Mouse (Mus musculus): ENCODE data around the gene Celf2. TPM values are rescaled to one million over a fixed set of nuclear protein-coding genes. Genes with fewer than 3 reads are reported as not detected.
"Not testable (repeated sequence)": the region's sequence is repeated elsewhere in the genome, so short reads cannot be mapped to it uniquely, and the experiment has no call there.

Gene Celf2
- polyA plus RNA-seq (2014; fragmentation: Nextera tagmentation; extraction: Ambion mirVana) = 59.8 and 65.3 TPM in 2 replicates

DNA sequence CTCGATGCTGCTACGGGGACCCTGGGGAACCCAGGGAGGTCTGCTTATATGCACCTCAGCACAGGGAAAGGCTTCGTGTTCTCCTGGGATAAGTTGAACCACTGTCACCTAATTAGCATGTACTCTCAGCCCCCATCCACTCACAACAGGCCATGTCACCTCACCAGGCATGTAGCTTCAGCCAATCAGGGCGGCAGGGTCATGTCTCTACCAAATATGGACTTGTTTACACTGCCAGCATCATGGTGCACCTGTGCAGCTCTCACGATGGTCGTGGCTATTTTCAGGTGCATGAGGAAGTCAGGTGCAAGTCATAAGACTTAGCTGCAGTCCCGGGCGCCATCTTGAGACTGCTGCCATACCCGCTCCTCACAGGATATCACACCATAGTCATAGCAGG, at the start of gene Celf2:
Gene Celf2, minus strand, starts transcription at position 101 of the 400 bp plus-strand sequence.
- H3K9ac ChIP-seq (replicated peaks; ENCODE audit: low read depth, low read length); H3K27ac ChIP-seq (ENCODE audit: low read length); H3K4me3 ChIP-seq (ENCODE audit: low read depth, low read length); H3K36me3 ChIP-seq (ENCODE audit: control insufficient read depth, insufficient read depth, low read length); H3K4me2 ChIP-seq (replicated peaks; ENCODE audit: low read depth, low read length); ATAC-seq (ENCODE audit: insufficient number of reproducible peaks, insufficient read depth, low FRiP score, low read depth); H3K4me1 ChIP-seq (ENCODE audit: control insufficient read depth, insufficient read depth, low read length); H3K27me3 ChIP-seq (ENCODE audit: control insufficient read depth, insufficient read depth, low read length); H3K9me3 ChIP-seq (ENCODE audit: control insufficient read depth, low read depth, low read length): not testable (repeated sequence)
- 92% methylated on average over 9 of the region's 9 CpGs for WGBS

DNA sequence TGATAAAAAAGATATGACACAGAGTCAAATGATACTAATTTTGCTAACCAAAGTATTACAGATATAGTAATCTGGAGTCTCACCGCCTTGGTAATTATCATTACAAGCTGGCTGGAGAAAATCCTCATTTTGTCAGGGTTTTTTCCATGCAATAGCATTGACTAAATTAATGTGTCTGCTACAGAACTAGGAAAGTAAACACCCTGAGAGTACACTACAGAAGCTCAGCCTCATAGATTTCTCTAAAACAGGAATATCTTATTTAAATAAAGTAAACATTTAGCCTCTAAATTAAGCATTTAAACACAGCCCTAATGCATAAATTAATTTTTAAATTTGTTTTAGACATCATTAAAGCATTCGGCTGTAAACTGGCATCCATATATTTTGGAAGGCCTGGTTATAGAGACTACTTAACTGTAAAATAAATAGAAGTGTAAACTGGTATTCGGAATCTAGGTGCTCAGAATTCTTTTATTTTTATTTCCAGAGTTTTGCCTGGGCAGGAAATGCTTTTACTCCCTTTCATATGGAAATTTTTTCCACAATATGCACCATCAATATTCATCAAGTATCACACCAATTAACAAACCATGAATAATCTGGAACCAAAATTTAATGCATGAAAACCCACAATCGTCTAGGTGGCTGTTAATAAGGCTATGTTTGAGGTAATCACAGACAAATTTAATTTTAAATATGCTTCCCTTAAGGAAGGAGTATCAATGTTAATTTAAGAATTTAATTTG, 46.0 kb upstream of the Celf2 start:
- Histone ChIP-seq H3K9ac (replicated peaks; ENCODE audit: low read depth, low read length) (no peak overlapping the region), H3K4me3 (ENCODE audit: low read depth, low read length) (no peak overlapping the region), H3K27ac (ENCODE audit: low read length) (no peak overlapping the region), H3K4me2 (replicated peaks; ENCODE audit: low read depth, low read length) (no peak overlapping the region), H3K36me3 (ENCODE audit: control insufficient read depth, insufficient read depth, low read length) (no peaks in the 10 kb centered on the region), H3K9me3 (ENCODE audit: control insufficient read depth, low read depth, low read length) (no peaks in the 10 kb centered on the region), H3K4me1 (ENCODE audit: control insufficient read depth, insufficient read depth, low read length) (no peaks in the 10 kb centered on the region), H3K27me3 (ENCODE audit: control insufficient read depth, insufficient read depth, low read length) (no peaks in the 10 kb centered on the region)
- no peak for ATAC-seq (ENCODE audit: insufficient number of reproducible peaks, insufficient read depth, low FRiP score, low read depth)
- 78% methylated on average over 4 of the region's 4 CpGs for WGBS

DNA sequence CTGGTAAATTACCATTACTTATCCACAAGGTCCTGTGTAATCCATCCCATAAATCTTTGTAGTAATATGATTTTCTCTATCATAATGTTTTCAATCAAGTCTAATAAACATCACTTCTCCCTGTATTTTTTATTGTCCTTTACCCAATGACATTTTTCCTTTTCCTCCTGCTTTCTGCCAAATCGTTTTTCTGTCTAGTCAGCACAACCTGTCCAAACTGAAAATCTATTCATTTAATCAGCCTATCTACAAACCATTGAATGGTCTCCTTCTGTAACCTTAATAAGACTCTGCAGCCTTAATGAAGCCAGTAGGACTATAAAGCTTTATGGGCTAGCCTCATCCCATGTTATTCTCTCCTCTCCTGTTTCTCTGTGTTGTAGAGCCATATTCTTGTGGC, 45.2 kb upstream of the Celf2 start:
- H3K9ac ChIP-seq (replicated peaks; ENCODE audit: low read depth, low read length) = no peak overlapping the region
- no peak overlapping the region for H3K4me3 ChIP-seq (ENCODE audit: low read depth, low read length)
- no peak overlapping the region for H3K27ac ChIP-seq (ENCODE audit: low read length)
- H3K36me3 ChIP-seq (ENCODE audit: control insufficient read depth, insufficient read depth, low read length) = no peaks in the 10 kb centered on the region
- no peaks in the 10 kb centered on the region for H3K27me3 ChIP-seq (ENCODE audit: control insufficient read depth, insufficient read depth, low read length)
- H3K4me2 ChIP-seq (replicated peaks; ENCODE audit: low read depth, low read length) = no peak overlapping the region
- H3K4me1 ChIP-seq (ENCODE audit: control insufficient read depth, insufficient read depth, low read length) = no peaks in the 10 kb centered on the region
- WGBS = 53% methylated on average over 1 of the region's 1 CpGs
- H3K9me3 ChIP-seq (ENCODE audit: control insufficient read depth, low read depth, low read length) = no peaks in the 10 kb centered on the region
- no peak for ATAC-seq (ENCODE audit: insufficient number of reproducible peaks, insufficient read depth, low FRiP score, low read depth)

DNA sequence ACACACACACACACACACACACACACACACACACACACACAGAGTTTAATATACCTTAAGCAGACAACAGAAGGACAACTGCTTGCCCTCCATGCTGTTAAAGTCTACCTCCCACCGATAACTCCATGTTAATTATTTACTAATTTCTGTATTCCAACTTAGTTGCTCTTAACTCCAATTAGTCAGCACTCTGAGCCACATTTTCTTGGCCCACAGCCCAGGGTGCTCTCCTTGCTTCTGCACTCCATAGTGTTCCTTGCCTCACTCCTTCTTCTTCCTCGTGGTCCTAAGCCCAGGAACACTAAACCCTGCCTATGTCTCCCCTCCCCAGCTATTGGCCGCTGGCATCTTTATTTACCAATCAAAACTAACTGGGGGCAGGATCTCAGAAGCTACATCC, 43.5 kb upstream of the Celf2 start:
- H3K27me3 ChIP-seq (ENCODE audit: control insufficient read depth, insufficient read depth, low read length) = no peaks in the 10 kb centered on the region
- no peaks in the 10 kb centered on the region for H3K36me3 ChIP-seq (ENCODE audit: control insufficient read depth, insufficient read depth, low read length)
- no peak overlapping the region for H3K4me2 ChIP-seq (replicated peaks; ENCODE audit: low read depth, low read length)
- H3K9ac ChIP-seq (replicated peaks; ENCODE audit: low read depth, low read length) = no peak overlapping the region
- H3K9me3 ChIP-seq (ENCODE audit: control insufficient read depth, low read depth, low read length) = no peaks in the 10 kb centered on the region
- 79% methylated on average over 3 of the region's 3 CpGs for WGBS
- H3K4me1 ChIP-seq (ENCODE audit: control insufficient read depth, insufficient read depth, low read length) = no peaks in the 10 kb centered on the region
- no peak for ATAC-seq (ENCODE audit: insufficient number of reproducible peaks, insufficient read depth, low FRiP score, low read depth)
- no peak overlapping the region for H3K4me3 ChIP-seq (ENCODE audit: low read depth, low read length)
- no peak overlapping the region for H3K27ac ChIP-seq (ENCODE audit: low read length)

DNA sequence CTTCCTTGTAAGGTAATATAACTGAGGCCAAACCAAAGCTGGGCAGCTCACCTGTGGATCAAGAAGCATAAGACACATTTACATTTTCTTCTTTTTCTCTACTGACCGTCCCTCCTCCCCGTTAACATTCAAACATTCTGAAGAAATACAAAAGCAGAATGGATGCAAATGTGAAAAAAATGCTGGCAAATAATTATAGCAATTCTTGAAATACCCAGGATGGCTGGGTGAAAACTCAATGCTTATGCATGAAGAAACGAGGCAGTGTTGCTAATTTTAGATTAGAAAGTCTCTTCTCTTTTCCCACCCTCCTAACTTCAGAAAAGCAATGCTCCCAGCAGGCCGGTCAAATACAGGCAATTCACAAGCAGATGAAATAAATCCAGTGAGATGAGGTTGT, 39.5 kb upstream of the Celf2 start:
- H3K4me3 ChIP-seq (ENCODE audit: low read depth, low read length) = no peak overlapping the region
- no peaks in the 10 kb centered on the region for H3K4me1 ChIP-seq (ENCODE audit: control insufficient read depth, insufficient read depth, low read length)
- H3K4me2 ChIP-seq (replicated peaks; ENCODE audit: low read depth, low read length) = no peak overlapping the region
- no peaks in the 10 kb centered on the region for H3K36me3 ChIP-seq (ENCODE audit: control insufficient read depth, insufficient read depth, low read length)
- no peak overlapping the region for H3K9ac ChIP-seq (replicated peaks; ENCODE audit: low read depth, low read length)
- no peak for ATAC-seq (ENCODE audit: insufficient number of reproducible peaks, insufficient read depth, low FRiP score, low read depth)
- no peaks in the 10 kb centered on the region for H3K27me3 ChIP-seq (ENCODE audit: control insufficient read depth, insufficient read depth, low read length)
- H3K27ac ChIP-seq (ENCODE audit: low read length) = no peak overlapping the region
- 72% methylated on average over 4 of the region's 4 CpGs for WGBS
- H3K9me3 ChIP-seq (ENCODE audit: control insufficient read depth, low read depth, low read length) = no peaks in the 10 kb centered on the region

DNA sequence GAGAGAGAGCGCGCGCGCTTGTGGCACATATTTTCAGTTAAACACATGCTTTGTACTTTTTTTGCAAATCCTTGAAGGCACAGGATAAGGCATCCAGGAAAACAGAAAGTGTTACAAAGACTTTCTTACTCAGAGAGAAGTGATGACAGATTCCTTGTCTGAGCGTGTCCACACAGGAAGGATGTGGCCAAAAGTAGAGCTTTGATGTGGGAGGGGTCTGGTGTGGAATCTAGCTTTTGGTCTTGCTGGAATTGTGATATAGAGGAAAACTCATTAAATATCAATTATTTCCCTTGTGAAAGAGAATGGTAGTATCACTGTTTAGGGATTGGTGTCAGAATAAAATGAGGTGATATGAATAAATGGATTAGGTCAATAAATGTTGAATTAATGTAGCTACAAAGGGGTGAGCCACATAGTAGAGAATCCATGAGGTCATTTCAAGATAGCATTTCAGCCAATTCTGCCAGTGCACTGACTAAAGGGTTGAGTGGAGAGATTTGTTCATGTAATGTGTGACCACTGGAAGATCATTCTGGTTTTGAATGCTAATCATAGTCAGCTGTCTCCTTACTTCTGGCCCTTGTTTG, 25.3 kb upstream of the Celf2 start:
- Histone ChIP-seq H3K4me2 (replicated peaks; ENCODE audit: low read depth, low read length) (no peak overlapping the region), H3K27me3 (ENCODE audit: control insufficient read depth, insufficient read depth, low read length) (no peaks in the 10 kb centered on the region), H3K36me3 (ENCODE audit: control insufficient read depth, insufficient read depth, low read length) (no peaks in the 10 kb centered on the region), H3K9ac (replicated peaks; ENCODE audit: low read depth, low read length) (no peak overlapping the region), H3K4me3 (ENCODE audit: low read depth, low read length) (no peak overlapping the region), H3K4me1 (ENCODE audit: control insufficient read depth, insufficient read depth, low read length) (no peaks in the 10 kb centered on the region), H3K9me3 (ENCODE audit: control insufficient read depth, low read depth, low read length) (no peaks in the 10 kb centered on the region), H3K27ac (ENCODE audit: low read length) (no peak overlapping the region)
- WGBS = 91% methylated on average over 5 of the region's 5 CpGs
- ATAC-seq (ENCODE audit: insufficient number of reproducible peaks, insufficient read depth, low FRiP score, low read depth) = no peak

DNA sequence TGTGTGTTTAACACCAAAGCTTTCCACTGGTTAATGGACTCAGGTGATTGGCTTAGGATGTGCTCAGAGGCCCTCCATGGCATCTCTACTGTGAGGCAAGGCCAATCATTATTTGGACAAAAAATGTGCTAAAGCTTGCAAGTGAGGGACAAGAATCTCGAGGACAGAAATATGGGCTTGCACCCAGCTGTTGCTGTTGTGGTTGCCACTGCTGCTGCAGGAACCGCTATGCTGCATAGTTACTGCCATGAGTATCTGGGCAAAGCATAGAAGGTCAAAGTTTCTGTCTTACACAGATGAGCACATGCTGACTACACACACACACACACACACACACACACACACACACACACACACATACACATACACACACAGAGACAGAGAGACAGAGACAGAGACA, 24.8 kb upstream of the Celf2 start:
- H3K9ac ChIP-seq (replicated peaks; ENCODE audit: low read depth, low read length) = no peak overlapping the region
- no peak for ATAC-seq (ENCODE audit: insufficient number of reproducible peaks, insufficient read depth, low FRiP score, low read depth)

DNA sequence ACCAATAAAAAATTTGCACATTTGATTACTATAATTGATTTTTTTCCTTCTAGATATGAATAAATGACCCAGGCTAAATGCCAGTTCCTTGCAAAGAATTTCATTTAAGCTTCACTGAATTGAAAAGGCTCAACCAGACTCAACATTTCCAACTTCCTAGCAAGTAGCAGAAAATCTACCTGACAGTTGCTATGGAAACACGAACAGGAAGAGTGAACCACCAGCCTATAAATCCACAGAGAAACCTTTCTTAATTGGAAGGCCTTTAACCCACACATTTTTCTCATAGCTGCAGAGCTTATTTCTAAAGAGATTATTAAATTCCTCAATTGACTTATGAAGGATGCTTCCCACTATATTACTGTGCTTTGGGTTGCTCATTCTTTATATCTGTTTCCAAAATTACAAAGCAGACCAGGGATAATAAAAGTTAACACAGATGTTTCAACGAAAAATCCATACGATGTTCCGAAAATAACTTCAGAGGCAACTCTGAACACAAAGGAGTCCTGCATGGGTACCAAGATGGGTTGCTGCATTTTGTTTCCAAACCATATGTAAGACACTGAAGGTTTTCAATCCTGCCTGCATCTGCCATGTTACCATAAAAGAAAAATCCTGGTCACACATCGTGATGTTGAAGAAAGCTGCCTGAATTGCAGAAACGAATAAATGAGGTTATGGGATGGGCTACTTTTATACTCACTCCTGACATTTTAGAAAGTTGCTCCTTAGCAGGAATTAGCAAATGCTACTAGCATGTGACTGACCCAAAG, 22.0 kb upstream of the Celf2 start:
- Histone ChIP-seq H3K27ac (ENCODE audit: low read length) (no peak overlapping the region), H3K36me3 (ENCODE audit: control insufficient read depth, insufficient read depth, low read length) (no peaks in the 10 kb centered on the region), H3K9ac (replicated peaks; ENCODE audit: low read depth, low read length) (no peak overlapping the region), H3K4me3 (ENCODE audit: low read depth, low read length) (no peak overlapping the region), H3K4me1 (ENCODE audit: control insufficient read depth, insufficient read depth, low read length) (no peaks in the 10 kb centered on the region), H3K27me3 (ENCODE audit: control insufficient read depth, insufficient read depth, low read length) (no peaks in the 10 kb centered on the region), H3K9me3 (ENCODE audit: control insufficient read depth, low read depth, low read length) (no peaks in the 10 kb centered on the region), H3K4me2 (replicated peaks; ENCODE audit: low read depth, low read length) (no peak overlapping the region)
- ATAC-seq (ENCODE audit: insufficient number of reproducible peaks, insufficient read depth, low FRiP score, low read depth) = no peak
- WGBS = 71% methylated on average over 6 of the region's 6 CpGs

More for the DNA sequence above, 24.8 kb upstream of the Celf2 start:
- H3K4me2 ChIP-seq (replicated peaks; ENCODE audit: low read depth, low read length) = no peak overlapping the region
- no peak overlapping the region for H3K27ac ChIP-seq (ENCODE audit: low read length)
- no peak overlapping the region for H3K4me3 ChIP-seq (ENCODE audit: low read depth, low read length)
- no peaks in the 10 kb centered on the region for H3K36me3 ChIP-seq (ENCODE audit: control insufficient read depth, insufficient read depth, low read length)
- H3K27me3 ChIP-seq (ENCODE audit: control insufficient read depth, insufficient read depth, low read length) = no peaks in the 10 kb centered on the region
- H3K4me1 ChIP-seq (ENCODE audit: control insufficient read depth, insufficient read depth, low read length) = no peaks in the 10 kb centered on the region
- H3K9me3 ChIP-seq (ENCODE audit: control insufficient read depth, low read depth, low read length) = no peaks in the 10 kb centered on the region
- WGBS = 74% methylated on average over 2 of the region's 2 CpGs
